Mouse (Mus musculus): Measurements from ENCODE around the gene Prickle2. TPM values are rescaled to one million over a fixed set of nuclear protein-coding genes. Genes with fewer than 3 reads are reported as not detected.

The Prickle2 gene
- total and polyA plus RNA-seq, 3 experiments = 0.05 TPM; not detected in 2

DNA sequence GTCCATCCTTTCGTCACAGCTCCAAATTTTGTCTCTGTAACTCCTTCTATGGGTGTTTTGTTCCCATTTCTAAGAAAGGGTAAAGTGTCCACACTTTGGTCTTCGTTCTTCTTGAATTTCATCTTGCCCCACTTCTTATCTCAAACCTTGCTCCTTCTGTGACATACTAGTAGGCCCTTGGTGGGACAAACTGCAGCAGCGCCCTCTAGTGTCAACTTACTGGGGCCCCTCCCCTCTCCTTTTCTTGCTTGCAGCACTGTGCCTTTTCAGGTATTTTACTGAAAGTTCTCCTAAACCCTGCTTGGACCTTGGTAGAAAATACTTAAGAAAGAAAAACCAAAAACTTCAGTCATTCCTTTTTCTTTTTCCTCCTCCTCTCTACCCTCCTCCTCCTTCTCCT, 264.8 kb downstream of the Prickle2 start:
- DNase-seq (ENCODE audit: low spot score) (no peak), ATAC-seq (ENCODE audit: extremely low read depth, insufficient number of reproducible peaks, low FRiP score, poor library complexity, severe bottlenecking) (no peak)
- Histone ChIP-seq H3K9me3 (replicated peaks) (no peaks in the 10 kb centered on the region), H3K27me3 (ENCODE audit: insufficient read depth, low read length) (no peaks in the 10 kb centered on the region), H3K36me3 (replicated peaks) (no peaks in the 10 kb centered on the region), H3K4me3 (ENCODE audit: low read depth, low read length) (no peak overlapping the region), H3K4me1 (ENCODE audit: insufficient read depth, low read depth, low read length) (no peaks in the 10 kb centered on the region; the same call in 1 of the 2 replicates)
- TF ChIP-seq GATA1 (IDR thresholded peaks at IDR 0.05; ENCODE audit: borderline replicate concordance, low read length) = no peak
- TF ChIP-seq POLR2AphosphoS5 (IDR thresholded peaks at IDR 0.05; ENCODE audit: insufficient replicate concordance, low read depth, low read length) = no peak
- no peak for TF ChIP-seq TAL1 (conservative IDR thresholded peaks at IDR 0.05; ENCODE audit: low read depth, low read length)
- no peak for TF ChIP-seq CTCF (IDR thresholded peaks at IDR 0.05; ENCODE audit: low read depth, low read length)
- TF ChIP-seq GATA2 (IDR thresholded peaks at IDR 0.05; ENCODE audit: borderline replicate concordance, low read depth, low read length) = no peak

DNA sequence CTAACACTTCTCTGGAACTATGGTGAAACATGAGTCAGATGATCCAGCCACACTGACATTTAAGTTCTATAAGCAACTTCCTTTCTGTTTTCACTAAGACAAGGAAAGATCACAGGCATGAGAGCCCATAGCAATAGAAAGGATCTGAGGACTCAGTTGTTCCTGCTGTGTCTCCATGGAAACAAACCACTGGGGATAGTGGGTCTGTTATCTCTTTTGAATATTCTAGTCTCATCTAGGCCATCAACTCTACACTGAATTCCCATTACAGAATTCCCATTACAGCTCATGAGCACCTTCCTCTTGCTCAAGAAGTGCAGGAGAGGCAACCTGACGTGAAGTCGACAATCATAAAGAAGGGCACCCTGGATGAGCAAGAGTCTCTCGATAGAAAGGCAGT, 265.7 kb downstream of the Prickle2 start:
- ATAC-seq (ENCODE audit: extremely low read depth, insufficient number of reproducible peaks, low FRiP score, poor library complexity, severe bottlenecking) (no peak), DNase-seq (ENCODE audit: low spot score) (no peak)
- H3K36me3 ChIP-seq (replicated peaks) = no peaks in the 10 kb centered on the region
- no peak for TF ChIP-seq CTCF (IDR thresholded peaks at IDR 0.05; ENCODE audit: low read depth, low read length)
- no peak for TF ChIP-seq TAL1 (conservative IDR thresholded peaks at IDR 0.05; ENCODE audit: low read depth, low read length)
- no peak for TF ChIP-seq GATA1 (IDR thresholded peaks at IDR 0.05; ENCODE audit: borderline replicate concordance, low read length)
- TF ChIP-seq POLR2AphosphoS5 (IDR thresholded peaks at IDR 0.05; ENCODE audit: insufficient replicate concordance, low read depth, low read length) = no peak
- TF ChIP-seq GATA2 (IDR thresholded peaks at IDR 0.05; ENCODE audit: borderline replicate concordance, low read depth, low read length) = no peak
- no peak overlapping the region for H3K4me3 ChIP-seq (ENCODE audit: low read depth, low read length)
- no peaks in the 10 kb centered on the region for H3K27me3 ChIP-seq (ENCODE audit: insufficient read depth, low read length)
- no peaks in the 10 kb centered on the region for H3K9me3 ChIP-seq (replicated peaks)
- H3K4me1 ChIP-seq (ENCODE audit: insufficient read depth, low read depth, low read length) = no peaks in the 10 kb centered on the region; the same call in 1 of the 2 replicates

DNA sequence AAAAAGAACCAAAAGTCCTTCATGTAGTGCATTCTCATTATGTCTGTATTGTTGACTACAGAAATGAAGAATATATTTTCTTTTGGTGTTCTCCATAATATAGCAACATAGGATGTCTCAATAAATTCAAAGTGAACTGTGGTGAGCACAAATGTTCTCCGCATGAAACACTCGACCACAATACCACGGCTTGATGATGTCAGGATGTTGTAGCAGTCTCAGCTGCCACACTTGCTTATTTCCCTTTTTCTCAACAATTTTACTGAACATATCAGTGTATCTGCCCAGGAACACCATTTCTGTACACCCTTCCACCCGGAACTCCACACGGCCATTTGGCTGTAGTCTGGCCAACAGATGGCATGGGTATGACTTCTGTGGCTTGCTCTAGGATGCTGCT, 273.8 kb downstream of the Prickle2 start:
- Histone ChIP-seq H3K4me1 (ENCODE audit: insufficient read depth, low read depth, low read length) (no peaks in the 10 kb centered on the region; the same call in 1 of the 2 replicates), H3K9me3 (replicated peaks) (no peaks in the 10 kb centered on the region), H3K4me3 (ENCODE audit: low read depth, low read length) (no peak overlapping the region), H3K36me3 (replicated peaks) (no peaks in the 10 kb centered on the region), H3K27me3 (ENCODE audit: insufficient read depth, low read length) (no peaks in the 10 kb centered on the region)
- TF ChIP-seq TAL1 (conservative IDR thresholded peaks at IDR 0.05; ENCODE audit: low read depth, low read length) (no peak), POLR2AphosphoS5 (IDR thresholded peaks at IDR 0.05; ENCODE audit: insufficient replicate concordance, low read depth, low read length) (no peak), GATA2 (IDR thresholded peaks at IDR 0.05; ENCODE audit: borderline replicate concordance, low read depth, low read length) (no peak), CTCF (IDR thresholded peaks at IDR 0.05; ENCODE audit: low read depth, low read length) (no peak), GATA1 (IDR thresholded peaks at IDR 0.05; ENCODE audit: borderline replicate concordance, low read length) (no peak)
- ATAC-seq (ENCODE audit: extremely low read depth, insufficient number of reproducible peaks, low FRiP score, poor library complexity, severe bottlenecking) (no peak), DNase-seq (ENCODE audit: low spot score) (no peak)

DNA sequence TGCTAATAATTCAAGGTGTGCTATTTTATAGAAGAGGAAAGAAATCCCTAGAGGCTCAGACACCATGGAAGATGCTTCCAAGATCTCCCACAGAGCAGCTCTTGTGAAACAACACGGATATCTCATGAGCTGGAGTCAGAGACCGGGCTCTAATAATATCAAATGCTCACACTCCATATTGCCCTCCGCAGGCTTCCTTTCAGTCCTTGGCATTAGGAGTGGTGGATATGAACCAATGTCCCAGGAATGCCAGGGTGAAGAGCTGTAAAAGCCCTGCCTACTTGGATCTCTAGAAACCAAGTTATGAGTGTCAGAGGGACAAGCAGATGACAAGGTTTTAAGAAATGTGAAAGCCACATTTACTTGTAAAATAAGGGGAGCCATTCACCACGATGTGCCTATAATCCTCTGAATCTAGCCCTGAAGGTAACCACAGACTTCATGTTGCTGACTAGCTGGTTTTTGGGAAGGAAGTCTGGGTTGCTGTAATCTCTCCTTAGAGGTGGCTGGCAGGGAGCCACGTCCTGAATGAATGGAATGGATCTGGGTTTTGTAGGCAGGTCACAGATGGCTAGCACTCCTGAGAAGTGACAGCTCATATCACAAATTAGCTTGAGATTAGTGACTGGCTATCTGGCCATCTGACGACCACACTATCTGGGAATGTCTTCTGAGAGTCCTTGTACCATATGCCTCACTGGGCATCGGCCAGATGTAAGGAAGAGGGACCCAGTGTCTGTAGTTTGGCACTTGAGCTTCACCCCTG, 278.4 kb downstream of the Prickle2 start:
- no peak for DNase-seq (ENCODE audit: low spot score)
- no peak overlapping the region for H3K4me3 ChIP-seq (ENCODE audit: low read depth, low read length)
- ATAC-seq (ENCODE audit: extremely low read depth, insufficient number of reproducible peaks, low FRiP score, poor library complexity, severe bottlenecking) = no peak
- no peaks in the 10 kb centered on the region for H3K36me3 ChIP-seq (replicated peaks)
- peaks cover 2% of the 10 kb centered on the region; the same call in 1 of the 2 replicates for H3K27me3 ChIP-seq (ENCODE audit: insufficient read depth, low read length)
- no peaks in the 10 kb centered on the region for H3K4me1 ChIP-seq (ENCODE audit: insufficient read depth, low read depth, low read length)
- no peaks in the 10 kb centered on the region for H3K9me3 ChIP-seq (replicated peaks)
- no peak for TF ChIP-seq POLR2AphosphoS5 (IDR thresholded peaks at IDR 0.05; ENCODE audit: insufficient replicate concordance, low read depth, low read length)
- TF ChIP-seq GATA2 (IDR thresholded peaks at IDR 0.05; ENCODE audit: borderline replicate concordance, low read depth, low read length) = no peak
- TF ChIP-seq GATA1 (IDR thresholded peaks at IDR 0.05; ENCODE audit: borderline replicate concordance, low read length) = no peak
- no peak for TF ChIP-seq CTCF (IDR thresholded peaks at IDR 0.05; ENCODE audit: low read depth, low read length)
- TF ChIP-seq TAL1 (conservative IDR thresholded peaks at IDR 0.05; ENCODE audit: low read depth, low read length) = no peak

DNA sequence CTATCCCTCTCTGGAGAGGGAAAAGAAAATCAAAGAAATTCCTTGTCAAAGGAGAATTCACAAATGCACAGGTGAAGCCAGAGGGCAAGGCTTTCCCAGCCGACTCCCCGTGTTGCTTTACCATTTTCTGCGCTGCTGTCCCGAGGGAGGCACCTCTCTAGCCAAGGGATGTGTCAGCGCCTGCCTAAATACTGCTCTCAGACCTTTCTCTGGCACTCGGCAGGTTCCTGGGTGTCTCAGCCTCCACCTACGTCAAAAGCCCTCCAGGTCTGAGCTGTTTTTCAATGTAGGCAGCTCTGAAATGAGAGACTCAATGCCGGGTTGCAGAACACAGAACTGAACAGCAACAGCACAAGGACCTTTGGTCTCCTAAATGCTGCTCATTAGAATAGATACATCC, 280.1 kb downstream of the Prickle2 start:
- H3K9me3 ChIP-seq (replicated peaks) = no peaks in the 10 kb centered on the region
- H3K36me3 ChIP-seq (replicated peaks) = no peaks in the 10 kb centered on the region
- no peak overlapping the region for H3K4me3 ChIP-seq (ENCODE audit: low read depth, low read length)
- H3K4me1 ChIP-seq (ENCODE audit: insufficient read depth, low read depth, low read length) = no peaks in the 10 kb centered on the region
- DNase-seq (ENCODE audit: low spot score) (no peak), ATAC-seq (ENCODE audit: extremely low read depth, insufficient number of reproducible peaks, low FRiP score, poor library complexity, severe bottlenecking) (no peak)
- H3K27me3 ChIP-seq (ENCODE audit: insufficient read depth, low read length) = peaks cover 2% of the 10 kb centered on the region; the same call in 1 of the 2 replicates
- TF ChIP-seq GATA1 (IDR thresholded peaks at IDR 0.05; ENCODE audit: borderline replicate concordance, low read length) = no peak
- TF ChIP-seq TAL1 (conservative IDR thresholded peaks at IDR 0.05; ENCODE audit: low read depth, low read length) = no peak
- TF ChIP-seq CTCF (IDR thresholded peaks at IDR 0.05; ENCODE audit: low read depth, low read length) = no peak
- TF ChIP-seq GATA2 (IDR thresholded peaks at IDR 0.05; ENCODE audit: borderline replicate concordance, low read depth, low read length) = no peak
- TF ChIP-seq POLR2AphosphoS5 (IDR thresholded peaks at IDR 0.05; ENCODE audit: insufficient replicate concordance, low read depth, low read length) = no peak

DNA sequence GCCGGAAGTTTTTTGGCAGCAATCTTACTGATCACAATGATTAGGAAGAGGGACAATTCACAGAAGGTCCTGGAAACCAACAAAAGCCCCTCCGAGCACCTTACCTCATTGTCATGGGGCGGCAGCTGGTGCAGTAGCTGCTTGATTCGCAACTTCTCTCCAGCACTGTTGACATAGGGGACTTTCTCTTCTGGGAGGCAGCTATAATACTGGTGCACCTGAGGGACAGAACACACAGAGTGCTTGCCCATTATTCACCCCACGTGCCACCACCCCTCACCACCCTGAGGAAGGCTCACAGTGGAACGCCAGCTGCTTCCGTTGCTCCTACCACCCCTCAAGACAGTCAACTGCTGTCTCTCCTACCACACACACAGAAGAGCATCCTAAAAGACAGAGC, 280.5 kb downstream of the Prickle2 start:
- TF ChIP-seq TAL1 (conservative IDR thresholded peaks at IDR 0.05; ENCODE audit: low read depth, low read length) (no peak), GATA2 (IDR thresholded peaks at IDR 0.05; ENCODE audit: borderline replicate concordance, low read depth, low read length) (no peak), POLR2AphosphoS5 (IDR thresholded peaks at IDR 0.05; ENCODE audit: insufficient replicate concordance, low read depth, low read length) (no peak), GATA1 (IDR thresholded peaks at IDR 0.05; ENCODE audit: borderline replicate concordance, low read length) (no peak), CTCF (IDR thresholded peaks at IDR 0.05; ENCODE audit: low read depth, low read length) (no peak)
- Histone ChIP-seq H3K36me3 (replicated peaks) (no peaks in the 10 kb centered on the region), H3K9me3 (replicated peaks) (no peaks in the 10 kb centered on the region), H3K4me1 (ENCODE audit: insufficient read depth, low read depth, low read length) (no peaks in the 10 kb centered on the region), H3K27me3 (ENCODE audit: insufficient read depth, low read length) (peaks cover 2% of the 10 kb centered on the region; the same call in 1 of the 2 replicates), H3K4me3 (ENCODE audit: low read depth, low read length) (no peak overlapping the region)
- no peak for ATAC-seq (ENCODE audit: extremely low read depth, insufficient number of reproducible peaks, low FRiP score, poor library complexity, severe bottlenecking)
- no peak for DNase-seq (ENCODE audit: low spot score)

All from G1E (cell line).